Mouse (Mus musculus): ENCODE measurements around the gene 1700020N15Rik.
"Not testable (repeated sequence)": the region's sequence is repeated elsewhere in the genome, so short reads cannot be mapped to it uniquely, and the experiment has no call there.

1700020N15Rik gene

GRCm38 (mm10) chrX:69945000-69945399 lies at the start of gene 1700020N15Rik:
Gene 1700020N15Rik (plus strand): TSS chrX:69945300.
- DNase-seq (ENCODE audit: low read depth, low spot score): not testable (repeated sequence)

- no peak for DNase-seq (ENCODE audit: low read depth, low spot score)
Measured at GRCm38 (mm10) chrX:69976790-69977579, 31.9 kb downstream of the 1700020N15Rik start.
